Mouse (Mus musculus) limb, embryonic 14.5 days (tissue): Measurements from ENCODE around the gene Gm5134. TPM values are rescaled to one million over a fixed set of nuclear protein-coding genes. Genes with fewer than 3 reads are reported as not detected.

Experiments
- ATAC-seq: fragments of 200-750 bp; cut with Nextera tagmentation; 2 replicates; pipeline ENCODE4 v1.8.0; 2017; ENCODE audit warnings: low read depth, moderate number of reproducible peaks, moderate TSS enrichment; ENCODE audit not compliant: low FRiP score
- DNase-seq: peaks from one replicate; pipeline ENCODE4 v3.0.0-alpha.2; 2015; ENCODE audit warnings: low spot score
- H3K27ac ChIP-seq: fragments of 300-500 bp; sonication (generic); replicated peaks from 2 replicates; pipeline ENCODE4 v1.5.1; 2014; ENCODE audit warnings: low read depth, mild to moderate bottlenecking, low read length, moderate library complexity, mixed read lengths
- H3K27me3 ChIP-seq: fragments of 300-500 bp; sonication (generic); 2 replicates; pipeline ENCODE4 v1.6.1; 2014; ENCODE audit warnings: low read length, mixed read lengths; ENCODE audit not compliant: control insufficient read depth, insufficient read depth
- H3K36me3 ChIP-seq: fragments of 300-500 bp; sonication (generic); 2 replicates; pipeline ENCODE4 v1.6.1; 2014; ENCODE audit warnings: mild to moderate bottlenecking, low read length, moderate library complexity, mixed read lengths; ENCODE audit not compliant: control insufficient read depth, insufficient read depth
- H3K4me1 ChIP-seq: fragments of 300-500 bp; sonication (generic); 2 replicates; pipeline ENCODE4 v1.6.1; 2014; ENCODE audit warnings: antibody characterized with exemption, low read length, mixed read lengths; ENCODE audit not compliant: control insufficient read depth, insufficient read depth
- H3K4me2 ChIP-seq: fragments of 300-500 bp; sonication (generic); replicated peaks from 2 replicates; pipeline ENCODE4 v1.6.1; 2014; ENCODE audit warnings: low read depth, mild to moderate bottlenecking, low read length, moderate library complexity; ENCODE audit not compliant: severe bottlenecking
- H3K4me3 ChIP-seq: fragments of 300-500 bp; sonication (generic); replicated peaks from 2 replicates; pipeline ENCODE4 v1.5.1; 2014; ENCODE audit warnings: low read length
- H3K9ac ChIP-seq: fragments of 300-500 bp; sonication (generic); 2 replicates; pipeline ENCODE4 v1.6.1; 2014; ENCODE audit warnings: mild to moderate bottlenecking, low read depth, low read length, moderate library complexity; ENCODE audit not compliant: severe bottlenecking
- H3K9me3 ChIP-seq: fragments of 300-500 bp; sonication (generic); 2 replicates; pipeline ENCODE4 v1.6.1; 2016; ENCODE audit warnings: low read length; ENCODE audit not compliant: control insufficient read depth
- POLR2A ChIP-seq: fragments of 200-500 bp; IDR thresholded peaks from 2 replicates; pipeline ENCODE4 v1.8.0; 2012; ENCODE audit warnings: inconsistent platforms, mild to moderate bottlenecking, moderate library complexity, borderline replicate concordance; ENCODE audit not compliant: insufficient read depth, insufficient read length; ENCODE audit errors: extremely low read depth
- WGBS: fragments of 180-500 bp; shearing (Covaris S2); extraction: QIAGEN DNeasy Blood & Tissue Kit; methylation state at CpG from one replicate; pipeline ENCODE4 v1.1.7; 2014; 5-methylcytosine and 5-hydroxymethylcytosine counted together
- polyA plus RNA-seq, 2 experiments: library from polyadenylated mRNA; depleted of rRNA in 1 of 2; stranded (reverse) in 1 of 2; unstranded in 1 of 2; fragments of >200 nt; fragmentation: Nextera tagmentation in 1 of 2; extraction: Ambion mirVana in 1 of 2; gene quantifications; 2 replicates each; pipeline versions ENCODE4 v1.2.1 to v1.2.3; 2012 to 2014

Gm5134 gene
- polyA plus RNA-seq, 2 experiments: 0.04 to 0.10 TPM

DNA sequence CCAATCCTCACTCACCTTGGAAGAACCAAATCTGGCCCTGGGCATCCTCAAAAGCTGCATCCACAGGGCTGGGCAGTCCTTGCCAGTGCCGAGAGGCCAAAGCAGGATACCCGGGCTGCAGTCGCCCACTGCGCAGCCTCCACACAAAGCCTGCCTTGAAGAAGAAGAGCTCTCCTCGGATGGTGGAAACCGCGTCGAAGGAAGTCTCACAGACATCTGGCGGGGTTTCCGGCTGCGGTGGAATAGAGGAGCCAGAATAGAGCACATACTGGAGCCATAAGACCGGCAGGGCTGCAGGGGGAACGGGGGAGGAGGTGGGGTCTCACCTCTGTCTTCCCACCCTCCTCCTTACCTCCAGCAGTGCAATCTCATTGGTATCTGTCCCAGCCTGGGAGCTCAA, 27.9 kb upstream of the Gm5134 start:
- Histone ChIP-seq H3K9me3 (no peaks in the 10 kb centered on the region), H3K4me1 (peaks cover 19% of the 10 kb centered on the region), H3K9ac (no peak overlapping the region), H3K4me3 (no peak overlapping the region), H3K27ac (no peak overlapping the region), H3K27me3 (no peaks in the 10 kb centered on the region), H3K4me2 (no peak overlapping the region), H3K36me3 (peaks cover 53% of the 10 kb centered on the region)
- 67% methylated on average over 13 of the region's 13 CpGs for WGBS
- no peak for TF ChIP-seq POLR2A
- DNase-seq (no peak), ATAC-seq (no peak)

DNA sequence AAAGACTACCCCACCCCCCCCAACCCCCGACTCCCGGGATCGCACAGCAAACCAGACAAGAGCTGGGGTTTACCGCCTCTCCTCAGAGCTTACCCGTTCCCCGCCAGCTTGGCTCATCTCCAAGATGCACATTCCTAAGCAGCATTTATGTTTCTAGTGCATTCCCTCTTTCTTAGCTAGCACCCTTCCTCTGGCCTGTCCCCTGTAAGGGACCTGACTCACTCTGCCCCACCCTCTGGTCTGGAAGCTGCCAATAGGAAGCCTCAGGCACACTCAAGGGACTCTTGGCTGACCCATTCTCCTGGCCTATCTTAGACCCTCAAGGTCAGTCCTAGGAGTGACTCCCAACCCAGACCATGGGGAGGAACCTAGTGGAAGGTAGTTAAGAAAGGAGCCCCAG, 24.0 kb upstream of the Gm5134 start:
- TF ChIP-seq POLR2A: no peak
- H3K4me3 ChIP-seq: peak overlapping the region; percentile 74
- H3K9ac ChIP-seq: peak overlapping the region; percentile 94
- ATAC-seq (peak; percentile 39; the same call in 1 of the 2 replicates), DNase-seq (peak; percentile 51)
- no peaks in the 10 kb centered on the region; the same call in 1 of the 2 replicates for H3K27me3 ChIP-seq
- peaks cover 32% of the 10 kb centered on the region for H3K4me1 ChIP-seq
- WGBS: 6% methylated on average over 6 of the region's 6 CpGs
- H3K27ac ChIP-seq: 0 out of 2 replicates have a peak overlapping the region, but pooled peaks have one; percentile 15
- H3K4me2 ChIP-seq: peak overlapping the region; percentile 91
- H3K36me3 ChIP-seq: peaks cover 31% of the 10 kb centered on the region
- H3K9me3 ChIP-seq: no peaks in the 10 kb centered on the region

DNA sequence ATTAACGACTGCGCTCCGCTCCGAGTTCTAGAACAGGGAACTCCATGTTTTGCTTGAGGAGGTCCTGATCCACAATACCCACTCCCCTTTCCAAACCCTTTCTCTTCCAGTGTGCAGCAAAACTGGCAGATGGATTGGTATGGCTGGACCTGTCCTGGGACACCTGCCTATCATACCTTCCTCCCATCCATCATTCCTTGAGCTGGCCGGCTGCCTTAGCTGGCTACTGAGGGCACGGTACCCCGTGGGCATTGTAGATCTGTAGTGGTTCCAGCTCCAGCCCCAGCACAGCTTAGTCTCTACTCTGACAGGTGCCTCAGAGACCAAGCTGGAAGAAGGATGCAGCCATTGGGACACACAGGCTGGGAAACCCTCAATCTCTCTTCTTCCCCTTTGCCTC, 23.0 kb upstream of the Gm5134 start:
- TF ChIP-seq POLR2A: no peak
- peaks cover 21% of the 10 kb centered on the region for H3K36me3 ChIP-seq
- peaks cover 36% of the 10 kb centered on the region for H3K4me1 ChIP-seq
- WGBS: 24% methylated on average over 7 of the region's 7 CpGs
- H3K27ac ChIP-seq: peak overlapping the region; percentile 79; the same call in 1 of the 2 replicates
- ATAC-seq (no peak), DNase-seq (no peak)
- H3K9me3 ChIP-seq: no peaks in the 10 kb centered on the region
- peak overlapping the region; percentile 74 for H3K4me3 ChIP-seq
- peak overlapping the region; percentile 91 for H3K4me2 ChIP-seq
- H3K9ac ChIP-seq: peak overlapping the region; percentile 94
- peaks cover 7% of the 10 kb centered on the region; the same call in 1 of the 2 replicates for H3K27me3 ChIP-seq

GRCm38 (mm10) chr10:75932081-75932678, 22.1 kb upstream of the Gm5134 start:
- Histone ChIP-seq H3K9ac (peak overlapping the region; percentile 94), H3K4me1 (peaks cover 36% of the 10 kb centered on the region), H3K27ac (peak overlapping the region; percentile 79), H3K4me2 (peak overlapping the region; percentile 91), H3K36me3 (peaks cover 13% of the 10 kb centered on the region), H3K9me3 (no peaks in the 10 kb centered on the region), H3K4me3 (peak overlapping the region; percentile 74), H3K27me3 (peaks cover 15% of the 10 kb centered on the region)
- ATAC-seq: peak; percentile 81
- peak; percentile 73 for DNase-seq
- under 1% methylated on average over 17 of the region's 44 CpGs for WGBS
- TF ChIP-seq POLR2A: peak; percentile 83; the same call in 1 of the 2 replicates

GRCm38 (mm10) chr10:75932891-75933290, 21.4 kb upstream of the Gm5134 start, which contains the start of gene Chchd10:
Chchd10 (plus strand) TSS chr10:75933130.
- Histone ChIP-seq H3K4me1 (peaks cover 36% of the 10 kb centered on the region), H3K9ac (peak within 1 kb of the TSS; percentile 94), H3K9me3 (no peaks in the 10 kb centered on the region), H3K36me3 (peaks cover 6% of the 10 kb centered on the region), H3K4me2 (peak within 1 kb of the TSS; percentile 91), H3K27me3 (peaks cover 21% of the 10 kb centered on the region), H3K27ac (peak within 1 kb of the TSS; percentile 79), H3K4me3 (peak within 1 kb of the TSS; percentile 74)
- TF ChIP-seq POLR2A: no peak
- 41% methylated on average over 6 of the region's 6 CpGs for WGBS
- no peak for DNase-seq
- no peak for ATAC-seq
